Mouse (Mus musculus) inflammation-experienced regulatory T-cells, adult 16 weeks (primary cell): ENCODE data around the gene Ep400. TPM values are rescaled to one million over a fixed set of nuclear protein-coding genes. Genes with fewer than 3 reads are reported as not detected.

Source experiments
- polyA plus RNA-seq: library from polyadenylated mRNA; unstranded; fragments of 100-300 nt; shearing (Covaris generic); gene quantifications from one replicate; pipeline ENCODE4 v1.2.1, GENCODE M21; 2017

The Ep400 gene
- polyA plus RNA-seq = 57.1 TPM

DNA sequence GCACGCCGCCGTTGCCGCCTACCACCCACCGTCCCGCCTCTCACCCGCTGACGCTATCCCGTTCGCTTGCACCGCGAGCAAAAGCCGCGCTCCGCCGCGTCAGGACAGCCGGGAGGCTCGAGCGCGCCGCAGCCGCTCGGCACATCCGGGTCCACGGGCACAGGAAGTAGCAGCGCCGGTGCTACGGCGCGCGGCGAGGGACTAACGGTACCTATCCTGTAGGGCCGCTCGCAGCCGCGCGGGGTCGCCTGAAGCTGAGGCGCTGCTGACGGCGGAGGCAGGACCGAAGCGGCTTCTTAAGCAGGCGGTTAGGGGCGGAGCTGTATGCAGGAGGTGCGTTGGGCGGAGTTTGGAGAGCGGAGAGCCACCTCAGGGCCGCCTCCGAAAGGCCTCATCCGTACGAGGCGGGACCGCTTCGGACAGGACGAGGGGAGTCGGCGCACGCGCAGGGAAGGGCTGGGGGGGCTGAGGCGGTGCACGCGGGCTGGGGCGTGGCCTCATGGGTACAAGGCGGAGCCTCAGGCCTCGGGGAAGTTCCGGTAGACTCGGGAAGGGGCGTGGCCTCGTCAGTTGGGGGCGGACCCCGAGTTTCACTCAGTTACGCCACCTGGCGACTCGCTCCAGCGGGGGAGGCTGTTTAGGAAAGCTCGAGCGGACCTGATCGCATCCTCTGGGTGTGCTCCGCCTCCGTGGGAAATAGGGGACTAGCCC lies at the start of gene Ep400:
Ep400 (minus strand) TSS at position 270 of the 711 bp plus-strand sequence.

DNA sequence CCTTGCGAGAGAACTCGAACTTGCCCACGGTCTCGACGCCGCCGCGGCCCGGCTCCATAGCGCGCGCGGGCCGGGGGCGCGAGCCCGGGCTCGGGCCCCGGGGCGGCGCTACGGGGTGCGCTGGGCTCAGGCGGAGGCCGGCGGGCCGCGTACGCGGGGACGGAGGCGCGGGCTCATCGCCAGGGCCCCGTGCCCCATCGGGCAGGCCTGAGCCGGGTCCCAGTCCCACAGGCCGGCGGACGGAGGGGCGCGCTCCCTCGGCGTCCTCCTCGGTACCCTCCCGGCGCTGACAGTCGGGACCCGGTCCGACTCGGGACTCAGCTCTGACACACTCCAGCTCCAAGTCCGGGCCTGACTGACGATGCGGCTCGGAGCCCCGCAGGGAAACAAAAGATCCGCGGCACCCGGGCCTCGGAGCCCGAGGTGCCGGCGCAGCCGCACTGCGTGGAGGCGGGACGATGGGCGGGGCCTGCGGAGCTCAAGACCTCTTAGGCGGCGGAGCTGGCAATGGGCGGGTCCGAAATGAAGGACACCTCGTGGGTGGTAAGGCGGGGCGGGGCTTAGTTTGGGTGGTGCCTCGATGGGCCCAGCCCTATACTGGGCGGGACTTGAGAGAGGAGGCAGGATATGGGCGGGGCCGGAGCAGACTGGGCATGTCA lies 39.3 kb upstream of the Ep400 start, which contains the start of gene Ulk1:
Ulk1 (minus strand) TSS at position 431 of the 659 bp plus-strand sequence.

DNA sequence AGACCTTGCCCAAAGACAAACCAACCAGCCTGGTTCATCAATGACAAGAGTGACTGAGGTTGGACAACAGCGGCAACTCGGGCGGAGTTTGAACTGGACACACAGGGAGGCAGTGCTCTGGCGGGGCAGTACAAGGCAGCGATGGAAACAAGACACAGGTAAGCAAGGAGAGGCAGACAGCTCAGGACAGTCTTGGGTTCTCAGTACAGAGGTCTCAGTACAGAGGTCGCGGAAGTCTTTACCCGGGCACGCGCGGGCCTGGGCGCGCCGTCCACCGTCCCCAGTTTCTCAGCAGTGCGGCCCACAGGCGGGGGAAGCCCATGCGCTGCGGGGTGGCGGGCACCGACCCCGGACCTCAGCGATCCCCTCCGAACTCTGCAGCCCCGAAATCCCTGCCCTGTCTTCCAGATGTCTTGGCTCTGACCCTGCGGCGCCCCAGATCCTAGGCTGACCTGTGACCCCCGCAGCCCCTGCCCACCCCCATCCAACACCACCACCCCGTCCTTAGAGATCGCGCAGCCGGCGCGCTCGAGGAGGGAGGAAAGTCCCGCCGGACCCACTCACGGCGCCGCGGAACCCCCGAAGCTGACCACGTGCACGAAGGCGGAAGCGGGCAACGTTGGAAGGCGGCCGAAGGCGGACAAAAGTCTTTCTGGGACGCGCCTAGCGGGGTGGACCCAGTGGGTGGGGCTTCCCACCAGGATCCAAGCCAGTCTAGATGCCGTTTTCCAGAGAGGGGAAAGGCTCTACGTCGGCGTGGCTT lies 9.7 kb upstream of the Ep400 start, which contains the start of gene Pus1:
Pus1 (minus strand) TSS at position 662 of the 763 bp plus-strand sequence.

DNA sequence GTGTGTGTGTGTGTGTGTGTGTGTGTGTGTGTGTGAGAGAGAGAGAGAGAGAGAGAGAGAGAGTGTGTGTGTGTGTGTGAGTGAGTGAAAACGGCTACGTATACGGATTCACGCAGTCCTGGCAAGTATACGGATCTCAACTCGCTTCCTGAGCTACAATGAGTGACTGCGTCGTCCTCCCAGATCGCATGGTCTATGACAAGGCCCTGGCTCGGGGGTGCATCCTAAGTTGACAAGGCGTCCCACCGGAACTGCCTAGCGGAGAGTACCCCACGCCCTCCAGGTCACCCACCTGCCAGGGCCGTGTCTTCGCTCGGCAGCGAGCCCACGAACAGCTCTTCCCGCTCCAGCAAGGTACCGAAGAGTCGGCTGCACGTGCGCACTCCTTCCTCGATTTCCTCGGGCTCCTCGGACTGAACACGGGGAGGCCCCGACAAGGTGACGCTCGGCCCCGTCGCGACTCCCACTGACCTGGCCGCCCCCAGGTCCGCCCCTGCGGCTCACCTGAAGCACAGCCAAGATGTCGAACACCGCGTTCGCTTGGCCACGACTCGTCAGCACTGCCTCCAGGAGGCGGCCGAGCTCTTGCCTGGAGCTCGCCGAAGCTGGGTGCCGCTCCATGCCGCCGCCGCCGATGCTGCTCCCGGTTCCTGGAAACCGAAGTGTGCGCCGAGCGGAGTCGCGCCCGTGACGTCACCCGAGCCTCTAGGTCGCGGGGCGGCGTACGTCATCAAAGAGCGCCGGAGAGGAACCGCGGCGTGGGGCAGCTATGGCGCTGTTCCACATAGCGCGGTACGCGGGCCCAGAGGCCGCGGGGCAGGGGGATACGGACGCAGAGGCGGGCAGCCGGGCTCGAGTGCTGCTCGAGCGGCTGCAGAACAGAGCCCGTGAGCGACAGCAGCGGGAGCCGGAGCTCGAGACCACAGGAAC lies 117.5 kb downstream of the Ep400 start, which contains the start of the genes Noc4l and Ddx51:
Noc4l (minus strand) TSS at position 699 of the 930 bp plus-strand sequence.
Ddx51 (plus strand) TSS at position 733 of the 930 bp plus-strand sequence.

Other genes starting within 250 kb of the Ep400 start
- gene Galnt9, start 226.4 kb downstream of the Ep400 start, polyA plus RNA-seq = 9.0 TPM
- 95.9 TPM for gene Noc4l, start 117.3 kb downstream of the Ep400 start, polyA plus RNA-seq
- gene Ddx51, start 117.3 kb downstream of the Ep400 start, polyA plus RNA-seq = 22.9 TPM
- 29.8 TPM for gene Pus1, start 9.9 kb upstream of the Ep400 start, polyA plus RNA-seq
- 7.8 TPM for gene Ulk1, start 39.4 kb upstream of the Ep400 start, polyA plus RNA-seq
- 24.4 TPM for gene Hscb, start 69.1 kb upstream of the Ep400 start, polyA plus RNA-seq
- gene Chek2, start 69.3 kb upstream of the Ep400 start, polyA plus RNA-seq = 9.0 TPM
- 7.4 TPM for gene Ttc28, start 109.1 kb upstream of the Ep400 start, polyA plus RNA-seq